Mouse (Mus musculus): ENCODE measurements around the gene Msx1.
"Not testable (repeated sequence)": the region's sequence is repeated elsewhere in the genome, so short reads cannot be mapped to it uniquely, and the experiment has no call there.

Gene Msx1

DNA sequence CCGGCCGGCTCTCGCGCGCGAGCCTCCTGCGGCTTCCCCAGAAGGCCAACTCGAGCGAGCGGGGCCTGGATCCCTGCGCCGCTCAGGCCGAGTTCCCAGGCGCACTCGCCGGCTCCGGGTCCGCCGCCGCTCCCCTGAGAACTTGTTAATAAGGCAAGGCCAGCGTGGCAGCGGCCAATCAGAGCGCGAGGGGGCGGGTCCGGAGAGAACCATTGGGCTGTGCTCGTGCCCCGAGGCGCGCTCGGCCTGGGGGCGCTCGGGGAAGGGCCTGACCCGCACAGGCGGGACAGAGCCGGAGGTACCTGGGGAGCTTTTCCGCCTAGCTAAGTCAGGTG, at the start of gene Msx1:
TSS of gene Msx1 (minus strand) at position 123 of the 335 bp plus-strand sequence.
- peak in 1 of 2 experiments; percentile 45 for DNase-seq (ENCODE audit: low spot score in 2 of 2)

DNA sequence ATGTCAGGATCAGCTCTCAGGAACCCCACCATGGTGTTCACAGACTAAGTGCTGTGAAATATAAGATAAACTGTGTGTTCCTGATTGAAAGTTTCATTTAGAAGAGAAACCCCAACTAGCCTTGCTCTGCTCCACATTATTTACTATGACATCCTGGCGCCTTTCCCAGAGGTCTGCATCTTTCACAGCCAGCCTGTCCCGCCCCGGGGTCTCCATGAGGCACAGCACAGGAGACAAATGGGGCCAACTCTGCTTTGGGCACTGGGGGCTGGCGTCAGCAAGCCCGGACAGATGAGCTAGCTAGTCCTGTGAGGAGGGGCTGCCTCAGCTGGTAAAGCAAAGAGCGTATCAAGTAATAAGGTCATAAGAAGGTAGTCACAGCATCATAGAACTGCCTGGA, 41.1 kb upstream of the Msx1 start:
- no peak for DNase-seq (ENCODE audit: low spot score in 2 of 2)

DNA sequence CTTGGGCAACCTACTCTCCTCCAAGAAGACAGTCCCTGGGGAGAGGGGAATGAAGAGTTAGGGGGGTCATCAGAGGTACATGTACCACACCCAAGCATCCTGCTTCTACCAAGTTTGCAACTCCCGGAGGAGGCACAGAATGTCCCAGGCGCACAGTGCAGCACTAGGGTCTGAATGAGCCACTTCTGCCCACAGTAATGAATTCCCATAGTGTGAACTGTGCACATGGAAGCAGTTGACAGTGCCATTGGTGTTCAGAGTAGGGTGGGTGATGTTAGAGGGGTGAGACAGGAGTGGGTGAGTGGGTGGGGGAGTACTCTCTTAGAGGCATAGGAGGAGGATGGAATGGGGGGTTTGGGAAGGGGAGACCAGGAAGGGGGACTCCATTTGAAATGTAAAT, 39.9 kb upstream of the Msx1 start:
- no peak for DNase-seq (ENCODE audit: low spot score in 2 of 2)

DNA sequence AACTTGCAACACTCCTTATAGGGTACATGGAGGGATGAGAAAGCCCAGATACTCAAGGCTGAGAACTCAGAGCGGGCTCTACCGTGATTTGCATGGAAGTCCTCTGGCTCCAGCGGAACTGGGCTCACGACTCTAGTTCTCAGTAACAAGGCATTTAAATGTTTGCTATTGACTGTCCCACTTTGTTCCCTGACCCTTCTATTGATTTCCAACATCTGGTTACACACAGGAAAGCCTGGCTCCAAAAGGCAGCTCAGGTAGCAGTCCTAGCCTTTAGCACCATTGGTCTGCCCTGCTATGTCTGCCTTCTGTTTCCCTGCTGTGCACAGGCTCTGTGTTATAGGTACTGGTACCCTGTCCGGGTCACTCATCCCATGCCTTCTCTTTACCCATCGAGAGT, 36.5 kb upstream of the Msx1 start:
- no peak for DNase-seq (ENCODE audit: low spot score in 2 of 2)

DNA sequence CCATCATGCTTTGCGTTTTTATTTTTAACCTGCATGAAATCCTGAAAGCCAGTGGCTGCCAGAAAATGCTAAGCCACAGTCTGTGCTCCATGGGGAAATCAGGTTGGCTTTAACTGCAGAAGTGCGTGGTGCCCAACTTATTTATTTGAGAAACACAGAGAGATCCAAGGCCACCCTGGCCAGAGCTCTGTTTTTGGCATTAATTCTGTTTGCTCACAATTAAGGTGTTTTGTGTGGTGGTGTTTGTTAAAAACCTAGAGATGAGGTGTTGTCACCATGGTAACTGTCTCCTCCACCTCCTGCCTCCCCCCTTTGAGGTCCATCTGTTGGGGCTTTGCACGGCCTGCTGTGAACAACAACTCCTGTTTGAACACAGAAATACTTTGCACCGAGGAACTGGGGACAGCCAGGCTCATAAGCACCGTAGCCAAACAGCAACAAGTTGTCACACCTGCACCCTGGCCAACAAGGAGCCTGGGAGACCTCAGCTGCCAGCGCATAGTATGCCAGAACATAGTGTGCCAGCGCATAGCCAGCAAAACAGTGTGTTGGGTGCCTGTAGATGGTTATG, 35.9 kb upstream of the Msx1 start:
- DNase-seq (ENCODE audit: low spot score in 2 of 2) = peak; percentile 41 to 63

DNA sequence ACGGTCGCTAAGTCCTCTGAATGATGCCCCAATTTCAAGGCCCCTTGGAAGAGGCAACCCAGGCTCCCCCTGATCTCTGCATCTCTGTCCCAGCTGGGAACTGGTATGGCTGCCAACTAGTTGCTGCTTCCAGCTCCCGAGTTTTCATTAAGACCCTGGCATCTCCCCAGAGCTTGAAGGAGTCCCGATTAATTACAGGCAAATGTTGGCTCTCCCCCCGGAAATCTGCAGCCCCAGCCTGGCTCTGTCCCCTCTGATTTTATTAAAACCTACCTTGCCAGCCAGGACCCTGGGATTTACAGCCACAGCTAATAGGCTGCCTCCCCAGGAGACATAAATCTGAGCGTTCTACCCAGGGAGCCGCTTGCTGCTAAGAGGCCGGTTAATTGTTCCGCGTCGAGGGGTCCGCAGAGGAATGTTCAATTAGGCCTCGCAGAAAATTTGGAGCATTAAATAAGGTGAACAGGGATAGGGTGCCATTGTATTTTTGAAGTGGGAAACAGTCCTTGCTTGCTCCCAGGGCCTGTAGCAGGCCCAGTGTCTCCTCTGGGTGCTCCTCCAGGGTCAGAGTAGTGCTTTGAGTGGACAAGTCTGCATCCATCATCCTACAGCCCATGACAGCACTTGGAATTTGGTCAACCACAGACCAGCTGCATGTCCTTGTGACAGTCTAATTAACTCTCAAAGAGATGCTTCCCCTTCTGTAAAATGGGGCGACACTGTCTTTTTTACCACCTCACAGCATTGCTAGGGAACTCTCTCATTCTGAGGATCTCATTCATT, 33.6 kb upstream of the Msx1 start:
- peak; percentile 15 to 47 for DNase-seq (ENCODE audit: low spot score in 2 of 2)

DNA sequence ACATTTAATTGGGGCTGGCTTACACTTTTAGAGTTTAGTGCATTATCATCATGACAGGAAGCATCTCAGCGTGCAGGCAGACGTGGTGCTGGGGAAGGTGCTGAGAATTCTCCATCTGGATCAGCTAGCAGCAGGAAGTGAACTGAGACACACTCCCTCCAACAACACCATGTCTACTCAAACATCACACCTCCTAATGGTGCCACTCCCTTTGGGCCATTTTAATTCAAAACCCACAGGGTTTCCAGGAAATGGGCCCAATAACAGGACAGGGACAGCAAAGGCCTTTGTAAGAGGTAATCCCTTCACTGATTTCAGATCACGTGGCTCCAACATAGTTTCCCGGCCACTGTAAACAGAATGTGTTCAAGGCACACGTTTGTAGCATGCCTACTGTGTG, 31.7 kb upstream of the Msx1 start:
- no peak for DNase-seq (ENCODE audit: low spot score in 2 of 2)

DNA sequence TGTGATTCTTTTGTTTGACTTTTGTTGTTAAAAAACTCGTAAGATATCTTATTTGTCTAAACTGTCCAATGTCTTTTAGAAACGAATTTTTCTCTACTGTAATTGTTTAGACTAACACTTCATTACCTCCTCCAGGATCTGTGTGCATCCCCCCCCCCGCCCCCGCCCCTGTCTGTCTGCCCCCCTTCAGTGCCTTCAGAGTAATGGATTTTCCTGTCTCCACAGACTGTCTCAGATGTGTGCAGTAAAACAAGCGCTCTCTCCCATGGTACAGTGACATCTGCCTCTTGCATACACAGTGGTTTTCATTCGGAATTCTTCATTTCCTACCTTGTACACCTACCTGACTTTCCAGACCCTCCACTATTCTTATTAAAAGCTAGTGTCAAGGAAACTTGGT, 29.9 kb upstream of the Msx1 start:
- DNase-seq (ENCODE audit: low spot score in 2 of 2) = no peak

DNA sequence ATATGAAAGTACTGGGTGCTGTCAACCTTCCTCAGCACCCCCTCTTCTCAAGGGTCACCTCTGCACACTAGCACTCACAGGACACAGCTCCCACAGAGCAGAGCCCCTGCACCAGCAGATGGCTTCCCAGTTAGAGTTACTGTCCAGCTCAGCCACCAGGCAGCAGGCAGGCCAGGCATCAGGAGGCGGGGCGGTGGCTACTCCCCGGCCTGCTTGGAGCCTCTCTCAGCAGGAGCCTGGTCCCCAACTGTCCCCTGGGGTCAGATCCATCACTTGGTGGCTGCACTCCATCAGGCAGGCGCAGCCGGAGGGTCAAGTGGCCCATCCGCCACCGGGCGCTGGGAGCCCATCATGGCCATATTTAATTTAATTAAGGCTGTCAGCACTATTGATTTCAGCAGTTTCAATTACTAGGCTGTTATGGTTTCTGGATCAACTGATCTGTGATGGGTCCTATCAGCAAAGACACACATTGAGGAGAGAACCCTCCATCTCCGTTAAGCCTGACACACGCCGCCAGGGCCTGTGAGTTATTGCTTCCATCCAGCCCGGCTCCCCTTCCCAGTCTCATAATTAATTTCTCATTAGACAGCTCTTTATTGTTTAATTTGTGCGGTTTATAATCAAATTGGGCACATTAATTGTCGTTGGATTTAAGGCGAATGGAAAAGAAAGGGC, 27.1 kb upstream of the Msx1 start:
- DNase-seq (ENCODE audit: low spot score in 2 of 2) = no peak

DNA sequence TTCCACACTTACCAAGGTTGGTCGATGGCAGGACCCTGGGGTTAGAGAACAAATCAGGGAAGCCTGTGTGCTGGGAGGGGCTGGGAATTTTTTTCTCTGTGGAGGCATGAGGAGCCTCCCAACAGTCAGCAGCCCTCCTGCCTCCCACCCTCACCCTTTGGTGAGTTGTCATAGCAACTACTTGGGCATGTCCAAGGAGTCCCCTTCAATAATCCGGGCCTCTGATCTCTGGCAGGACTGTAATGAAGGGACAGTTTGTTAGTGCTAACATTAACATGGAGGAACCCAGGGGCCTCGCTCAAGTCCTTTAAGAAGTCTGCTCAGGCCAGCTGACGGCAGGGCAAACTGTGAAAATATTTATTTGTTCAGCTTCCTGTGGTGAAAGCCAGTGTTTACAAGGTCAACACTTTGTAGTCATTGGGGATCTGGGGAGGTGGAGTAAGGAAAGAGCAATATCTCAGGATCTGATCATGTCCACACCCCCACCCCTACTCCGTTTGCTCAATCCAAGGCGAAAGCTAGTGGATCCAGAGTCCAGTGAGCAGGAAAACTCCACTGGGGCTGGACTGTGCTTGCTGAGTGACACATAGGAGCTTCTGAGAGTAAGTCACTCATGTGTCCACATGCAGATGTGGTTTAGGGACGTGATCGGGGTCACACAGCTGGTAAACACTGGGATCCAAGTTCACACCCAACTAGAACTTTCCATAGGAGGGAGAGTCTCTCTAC, 24.8 kb upstream of the Msx1 start:
- no peak for DNase-seq (ENCODE audit: low spot score in 2 of 2)

DNA sequence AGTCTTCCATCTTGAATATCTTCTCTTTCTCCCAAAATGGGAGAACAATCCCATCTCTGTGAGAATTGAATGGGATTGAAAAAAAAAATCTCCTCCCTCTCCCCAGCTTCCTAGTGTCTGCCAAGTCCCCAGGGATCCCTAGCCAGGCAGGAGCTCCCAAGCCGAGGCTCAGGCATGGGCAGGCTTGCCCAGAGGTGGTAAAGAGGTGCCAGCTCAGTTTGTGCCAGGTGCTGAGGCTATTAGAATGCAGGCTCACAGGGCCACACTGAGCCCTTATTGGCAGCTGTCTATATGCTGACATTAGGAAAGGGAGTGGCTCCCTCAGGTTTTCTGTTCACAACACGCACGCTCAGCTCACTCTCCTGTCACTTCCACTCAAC, 11.9 kb upstream of the Msx1 start:
- no peak for DNase-seq (ENCODE audit: low spot score in 2 of 2)

DNA sequence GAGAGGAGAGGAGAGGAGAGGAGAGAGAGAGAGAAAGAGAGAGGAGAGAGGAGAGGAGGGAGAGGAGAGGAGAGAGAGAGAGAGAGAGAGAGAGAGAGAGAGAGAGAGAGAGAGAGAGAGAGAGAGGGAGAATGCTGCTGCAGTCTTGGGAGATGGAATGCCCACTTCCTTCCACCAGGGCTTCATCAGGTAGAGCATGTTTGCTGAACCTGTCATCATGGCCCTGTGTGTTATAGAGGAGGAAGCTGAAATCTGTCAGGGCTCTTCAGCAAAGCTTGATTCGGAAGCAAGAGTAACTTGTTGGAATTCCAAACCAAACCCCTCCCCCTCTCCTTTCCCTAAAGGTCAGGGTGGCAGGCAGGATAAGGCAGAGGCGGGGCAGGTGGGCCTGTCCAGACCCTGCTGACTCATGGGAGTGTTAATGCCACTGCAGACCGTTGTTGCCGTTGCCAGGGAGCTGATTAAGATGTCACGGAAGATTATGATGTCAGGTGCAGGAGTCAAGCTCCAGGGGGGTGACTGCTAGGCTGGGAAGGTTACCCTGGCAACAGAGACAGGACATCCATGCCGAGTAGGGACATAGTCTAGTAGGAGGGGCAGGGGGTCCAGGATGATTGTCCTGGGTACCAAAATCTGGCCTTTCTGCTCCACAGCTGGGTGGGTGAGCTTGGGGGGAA, 11.3 kb upstream of the Msx1 start:
- DNase-seq (ENCODE audit: low spot score in 2 of 2) = no peak

DNA sequence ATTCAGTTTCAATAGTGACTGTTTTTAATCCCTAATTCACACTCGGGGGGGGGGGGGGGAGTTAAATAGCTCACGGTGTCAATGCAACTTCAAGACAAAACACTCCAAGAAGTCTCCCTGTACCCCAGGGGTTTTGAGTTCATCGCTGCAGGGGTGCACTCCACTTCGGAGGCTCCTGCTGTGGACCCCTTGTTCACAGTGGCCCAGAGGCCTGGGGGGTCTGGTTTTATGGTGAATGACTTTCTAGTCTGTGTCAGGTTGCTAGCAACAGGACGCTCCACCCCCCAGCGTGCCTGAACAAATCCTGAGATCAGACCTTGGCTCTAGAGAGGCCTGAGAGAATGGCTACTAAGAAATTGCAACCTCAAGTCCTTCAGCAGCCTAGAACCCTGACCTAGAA, 8.4 kb upstream of the Msx1 start:
- DNase-seq (ENCODE audit: low spot score in 2 of 2) = no peak

DNA sequence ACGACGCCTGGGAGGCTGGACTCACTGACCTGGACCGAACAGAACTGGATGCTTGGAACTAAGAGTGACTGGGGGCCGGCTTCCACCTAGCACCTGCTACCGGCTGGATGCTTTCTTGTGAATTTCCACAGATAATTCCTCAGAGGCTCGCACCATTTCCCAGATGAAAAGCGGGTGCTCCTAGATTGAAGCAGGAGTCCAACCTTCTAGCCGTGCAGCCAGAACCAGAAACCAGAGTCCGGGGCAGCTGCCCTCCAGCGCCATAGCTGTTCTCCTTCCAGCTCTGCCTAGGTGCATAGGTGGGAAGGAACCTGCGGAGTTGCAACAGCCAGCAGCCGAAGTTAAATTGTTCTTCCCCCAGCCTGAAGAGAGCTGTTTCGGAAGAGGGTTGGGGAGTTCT, 7.6 kb upstream of the Msx1 start:
- DNase-seq (ENCODE audit: low spot score in 2 of 2) = no peak

DNA sequence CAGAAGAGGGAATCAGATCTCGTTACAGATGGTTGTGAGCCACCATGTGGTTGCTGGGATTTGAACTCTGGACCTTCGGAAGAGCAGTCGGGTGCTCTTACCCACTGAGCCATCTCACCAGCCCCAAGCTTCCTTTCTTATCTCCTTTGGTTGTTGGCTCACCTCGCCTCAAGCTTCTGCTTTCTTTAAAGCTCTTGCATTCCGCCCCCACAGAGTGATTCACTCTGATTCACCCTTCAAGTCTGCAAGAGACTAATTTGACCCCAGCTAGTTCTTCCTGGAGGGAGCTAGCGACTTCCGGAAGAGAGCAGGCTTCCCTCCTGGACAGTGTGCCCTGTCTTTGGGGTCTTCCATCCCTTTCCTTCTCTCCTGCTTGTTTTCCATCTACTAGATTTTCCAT, 6.1 kb upstream of the Msx1 start:
- DNase-seq (ENCODE audit: low spot score in 2 of 2) = not testable (repeated sequence)

DNA sequence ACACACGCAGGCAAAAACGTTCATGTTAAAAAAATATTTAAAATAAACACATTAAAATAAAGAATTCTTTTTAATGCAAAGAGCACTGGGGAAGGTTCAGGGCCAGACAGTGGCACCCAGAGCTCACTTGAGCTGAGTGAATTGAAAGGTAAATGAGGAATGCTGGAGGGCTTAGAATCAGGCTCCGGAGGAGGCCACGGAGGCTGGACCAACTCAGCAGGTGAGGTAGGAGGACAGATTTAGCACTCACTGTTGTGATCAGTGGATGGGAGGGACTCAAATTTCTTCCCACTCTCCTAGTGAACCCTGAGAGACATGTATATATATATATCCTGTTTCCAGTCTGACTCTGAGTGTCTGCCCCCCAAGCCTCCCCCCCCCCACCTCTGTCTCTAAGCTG, 5.5 kb upstream of the Msx1 start:
- no peak for DNase-seq (ENCODE audit: low spot score in 2 of 2)

DNA sequence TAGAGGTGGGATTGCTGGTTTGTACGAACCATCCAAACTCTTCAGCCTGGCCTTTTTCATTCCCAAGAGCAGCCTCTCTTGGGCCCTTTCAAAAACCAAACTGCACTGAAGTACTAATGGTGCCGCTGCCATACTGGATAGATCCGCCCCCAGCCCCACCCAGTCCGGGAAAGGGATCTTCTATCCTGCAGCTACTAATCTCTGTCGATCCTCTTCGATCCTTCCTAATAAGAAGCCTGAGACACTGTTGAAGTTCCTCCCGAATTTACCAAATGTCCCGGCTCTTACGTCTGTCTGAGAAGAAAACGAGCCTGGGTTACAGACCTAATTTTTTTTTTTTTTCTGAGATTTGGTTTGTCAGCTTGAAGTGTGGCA, 4.9 kb upstream of the Msx1 start:
- no peak for DNase-seq (ENCODE audit: low spot score in 2 of 2)

DNA sequence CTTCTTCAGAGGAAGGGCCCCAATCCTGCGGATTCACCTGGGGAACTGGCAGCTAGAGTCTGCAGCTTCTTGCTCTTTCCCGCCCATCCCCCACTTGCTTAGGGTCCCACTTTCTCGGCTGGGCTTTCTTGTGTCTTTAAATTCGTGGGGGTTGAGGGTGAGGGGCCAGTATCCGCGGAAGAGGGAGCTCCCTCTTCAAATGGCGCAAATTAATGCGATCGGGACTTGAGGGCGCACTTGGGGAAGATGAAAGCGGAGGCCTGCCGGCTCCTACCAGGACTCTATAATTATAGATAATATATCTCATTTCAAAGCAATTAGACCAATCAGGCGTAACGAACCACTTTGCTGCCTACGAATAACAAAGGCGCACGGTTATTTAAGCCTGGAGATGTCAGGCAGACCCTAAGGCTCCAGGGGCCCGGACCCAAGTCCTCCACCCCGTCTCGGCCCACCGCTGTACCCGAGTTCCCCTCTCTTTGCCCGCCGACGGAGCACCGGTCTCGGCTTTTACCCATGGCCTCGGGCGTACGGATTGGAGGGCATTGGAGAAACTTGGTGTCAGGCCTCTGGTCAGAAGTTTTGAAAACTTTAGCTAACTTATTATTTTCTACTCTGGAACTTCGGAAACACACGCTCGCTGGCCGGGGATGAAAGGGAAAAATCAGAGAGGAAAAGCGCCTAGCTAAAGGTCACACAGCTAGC, 4.4 kb upstream of the Msx1 start:
- no peak for DNase-seq (ENCODE audit: low spot score in 2 of 2)

DNA sequence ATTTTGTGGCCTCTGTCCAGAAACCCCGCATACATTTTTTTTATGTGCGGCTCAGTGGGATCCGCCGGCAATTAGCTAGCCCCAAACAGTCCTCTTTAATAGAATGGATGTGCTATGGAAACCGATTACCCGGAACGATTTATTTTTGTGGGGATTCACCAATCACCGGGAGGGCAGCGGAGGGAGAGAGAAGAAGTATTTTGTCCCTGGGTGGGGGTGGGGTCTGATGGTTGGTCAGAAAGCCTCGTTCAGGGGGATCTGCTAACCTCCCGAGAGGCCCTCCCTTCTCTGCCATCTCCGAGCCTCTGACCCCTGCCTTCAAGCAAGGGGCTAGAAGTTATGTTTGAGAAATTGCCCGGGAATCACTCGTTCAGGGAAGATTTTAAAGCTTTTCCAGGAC, 3.6 kb upstream of the Msx1 start:
- DNase-seq (ENCODE audit: low spot score in 2 of 2) = no peak

DNA sequence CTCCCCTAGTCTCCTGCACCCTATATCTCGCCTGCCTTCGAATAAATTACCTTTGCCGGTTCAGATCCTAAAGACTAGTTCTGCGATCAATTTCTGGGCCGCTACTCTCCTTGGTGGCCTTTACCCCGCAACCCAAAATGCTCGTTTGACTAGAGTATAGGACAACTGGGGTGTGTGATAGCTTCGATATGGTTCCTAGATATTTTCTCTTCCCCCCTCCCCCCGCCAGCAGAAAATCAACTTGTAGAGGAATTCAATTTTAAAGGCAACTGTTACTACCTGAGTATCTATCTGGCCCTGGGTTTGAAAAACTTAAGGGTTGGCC, 3.2 kb upstream of the Msx1 start:
- no peak for DNase-seq (ENCODE audit: low spot score in 2 of 2)

DNA sequence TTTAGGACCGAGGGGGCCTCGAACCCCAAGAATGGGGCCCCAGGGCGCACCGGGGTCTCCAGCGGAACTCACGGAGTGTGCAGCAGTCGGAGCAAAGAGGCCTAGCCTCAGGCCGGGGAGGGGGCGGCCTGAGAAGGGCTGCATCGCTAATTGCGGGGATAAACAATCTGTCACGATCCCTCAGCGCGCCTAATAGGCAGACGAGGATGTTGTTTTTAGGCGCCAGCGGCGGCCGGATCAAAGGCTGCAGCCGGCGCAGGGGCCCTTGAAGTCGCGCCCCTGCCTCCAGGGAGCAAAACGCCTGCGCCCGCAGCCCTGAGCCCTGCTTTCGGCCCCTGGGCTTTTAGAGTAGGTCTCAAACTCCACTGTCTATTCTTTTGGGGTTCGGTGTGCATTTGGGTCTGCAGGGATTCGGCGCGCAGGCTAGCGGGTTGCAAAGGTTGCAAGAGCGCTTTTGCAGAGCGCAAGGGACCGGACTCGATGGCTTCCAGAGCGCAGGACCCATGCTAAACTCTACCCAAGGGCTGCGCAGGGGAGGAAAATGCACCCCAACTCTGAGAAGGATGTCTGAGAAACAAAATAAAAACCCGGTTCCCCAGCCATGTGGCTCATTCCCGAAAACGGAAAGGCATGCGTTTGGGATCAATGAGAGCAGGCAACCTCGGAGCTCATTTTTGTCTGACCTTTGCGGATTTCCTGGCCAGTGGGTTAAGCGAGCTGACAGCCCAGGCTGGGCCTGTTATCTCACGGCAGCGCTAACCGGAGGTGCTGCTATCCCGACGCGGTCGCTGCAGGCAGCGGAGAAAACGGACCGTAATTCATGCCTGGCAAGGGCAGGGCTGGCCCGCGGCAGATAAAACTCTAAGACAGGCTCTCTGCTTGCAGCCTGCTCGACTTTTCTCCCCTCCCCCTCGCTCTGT, 2.6 kb upstream of the Msx1 start:
- no peak for DNase-seq (ENCODE audit: low spot score in 2 of 2)
